Comparison of ENCODE assay signal across 10 mouse cellular contexts in genomic region chr14:8215208-8215778, GRCm38 (mm10). TPM values are rescaled to one million over a fixed set of nuclear protein-coding genes. Genes with fewer than 3 reads are reported as not detected.
DNase-seq lines count a peak whose midpoint lies in the region; ATAC-seq and TF ChIP-seq lines count a peak whose summit lies in the region.
"Had no signal": no experiment of that assay in that cellular context is flagged by ENCODE, and none has a peak within 500 bp of the region (broad histone marks: within the 10 kb centered on the region; RNA-seq: fewer than 3 reads in every experiment).

No protein-coding gene starts in this region.

- no peak for ATAC-seq in cerebellum, adult (ENCODE audit: insufficient number of reproducible peaks, low FRiP score, low TSS enrichment)
- no peak for ATAC-seq in forebrain, embryonic 13.5 days
- no peak for ATAC-seq in midbrain, postnatal 0 days (ENCODE audit: low FRiP score)

- peaks cover 49% of the 10 kb centered on the region for H3K4me1 ChIP-seq in forebrain, embryonic 13.5 days
- no peaks in the 10 kb centered on the region; the same call in none of the 2 replicates for H3K4me1 ChIP-seq in midbrain, postnatal 0 days (ENCODE audit: insufficient read depth, low read length)

- H3K27ac ChIP-seq in forebrain, embryonic 13.5 days = no peak overlapping the region
- H3K27ac ChIP-seq in midbrain, postnatal 0 days (ENCODE audit: low read depth, low read length) = no peak overlapping the region

- H3K4me2 ChIP-seq in forebrain, embryonic 13.5 days = peak overlapping the region; percentile 82
- H3K4me2 ChIP-seq in midbrain, postnatal 0 days (ENCODE audit: low read depth, low read length, poor library complexity, severe bottlenecking) = peak overlapping the region; percentile 85

- H3K36me3 ChIP-seq in forebrain, embryonic 13.5 days (ENCODE audit: poor library complexity, severe bottlenecking) = no peaks in the 10 kb centered on the region
- H3K36me3 ChIP-seq in midbrain, postnatal 0 days (ENCODE audit: insufficient read depth, low read length) = no peaks in the 10 kb centered on the region

- WGBS in forebrain, embryonic 13.5 days = 12% methylated on average over 21 of the region's 21 CpGs
- 21% methylated on average over 21 of the region's 21 CpGs for WGBS in midbrain, postnatal 0 days

- peak; percentile 31 for DNase-seq in cerebellum, adult 11 months
- DNase-seq in Muller cell, postnatal 12 days (ENCODE audit: inconsistent ontology term) = peak; percentile 25
- DNase-seq in kidney, postnatal 10 days = peak; percentile 39
- no peak for DNase-seq in midbrain, postnatal 0 days (ENCODE audit: low spot score)
- DNase-seq in urinary bladder, postnatal 36 days (ENCODE audit: low spot score in 2 of 2) = no peak
- DNase-seq in thymus, postnatal 10 days (ENCODE audit: low spot score in 2 of 2) = no peak

- peaks cover 9% of the 10 kb centered on the region for H3K27me3 ChIP-seq in forebrain, embryonic 13.5 days
- H3K27me3 ChIP-seq in midbrain, postnatal 0 days (ENCODE audit: insufficient read depth, low read length) = no peaks in the 10 kb centered on the region; the same call in 1 of the 2 replicates

- no peaks in the 10 kb centered on the region for H3K9me3 ChIP-seq in forebrain, embryonic 13.5 days (replicated peaks)
- H3K9me3 ChIP-seq in midbrain, postnatal 0 days (ENCODE audit: low read length) = no peaks in the 10 kb centered on the region

- H3K9ac ChIP-seq in forebrain, embryonic 13.5 days = peak overlapping the region; percentile 89
- peak overlapping the region; percentile 82; the same call in 1 of the 2 replicates for H3K9ac ChIP-seq in midbrain, postnatal 0 days (replicated peaks; ENCODE audit: low read length, poor library complexity, severe bottlenecking)

- peak; percentile 34 for TF ChIP-seq CTCF in midbrain, postnatal 0 days (IDR thresholded peaks at IDR 0.05)

- H3K4me3 ChIP-seq in forebrain, embryonic 13.5 days = peak overlapping the region; percentile 61
- peak overlapping the region; percentile 59 for H3K4me3 ChIP-seq in midbrain, postnatal 0 days (ENCODE audit: low read depth, low read length)

RNA-seq across cellular contexts. Expression of gene Kctd6, which starts 1.4 kb away (rescaled TPM):
- polyA plus RNA-seq in forebrain, embryonic 13.5 days (2015; fragmentation: Nextera tagmentation; extraction: Ambion mirVana) = 4.6 and 5.6 TPM in 2 replicates
- 18.7 and 23.1 TPM in 2 replicates for total RNA-seq in midbrain, postnatal 0 days (2014; rRNA removed)
- polyA plus RNA-seq in midbrain, postnatal 0 days (2015; fragmentation: Nextera tagmentation; extraction: Ambion mirVana) = 33.6 and 42.8 TPM in 2 replicates

RNA-seq across cellular contexts. Expression of gene Pdhb, which starts 42.5 kb away (rescaled TPM):
- polyA plus RNA-seq in forebrain, embryonic 13.5 days (2015; fragmentation: Nextera tagmentation; extraction: Ambion mirVana) = 238 and 247 TPM in 2 replicates
- 153 and 192 TPM in 2 replicates for total RNA-seq in midbrain, postnatal 0 days (2014; rRNA removed)
- polyA plus RNA-seq in midbrain, postnatal 0 days (2015; fragmentation: Nextera tagmentation; extraction: Ambion mirVana) = 256 and 264 TPM in 2 replicates

RNA-seq across cellular contexts. Expression of gene Acox2, which starts 43.9 kb away (rescaled TPM):
- polyA plus RNA-seq in forebrain, embryonic 13.5 days (2015; fragmentation: Nextera tagmentation; extraction: Ambion mirVana) = not detected in 2 replicates
- 0.44 TPM in 1 of 2 replicates, not detected in the other for total RNA-seq in midbrain, postnatal 0 days (2014; rRNA removed)
- 0.10 and 0.28 TPM in 2 replicates for polyA plus RNA-seq in midbrain, postnatal 0 days (2015; fragmentation: Nextera tagmentation; extraction: Ambion mirVana)
- total RNA-seq: left cerebral cortex, postnatal 14 days had no signal
- polyA plus RNA-seq: C2C12 had no signal

Comparison
In these comparisons a context has a peak if more than half of its experiments do, and no peak if none do; other contexts are left out.
1. DNase-seq: peak in cerebellum, adult 11 months (single experiment), Muller cell, postnatal 12 days (single experiment) and kidney, postnatal 10 days (single experiment); none in midbrain, postnatal 0 days (single experiment), urinary bladder, postnatal 36 days (0 of 2) and thymus, postnatal 10 days (0 of 2).